Mouse (Mus musculus) stomach, embryonic 14.5 days (tissue): ENCODE measurements around the gene Gm17334. TPM values are rescaled to one million over a fixed set of nuclear protein-coding genes. Genes with fewer than 3 reads are reported as not detected.

ENCODE experiments used
- ATAC-seq: fragments of 200-750 bp; cut with Nextera tagmentation; 2 replicates; pipeline ENCODE4 v1.8.0; 2017; ENCODE audit warnings: low read depth, moderate TSS enrichment; ENCODE audit not compliant: insufficient number of reproducible peaks, insufficient read depth, low FRiP score
- H3K27ac ChIP-seq: fragments of 300-500 bp; sonication (generic); 2 replicates; pipeline ENCODE4 v1.5.1; 2014; ENCODE audit warnings: mild to moderate bottlenecking, low read length, moderate library complexity, mixed read lengths
- H3K27me3 ChIP-seq: fragments of 300-500 bp; sonication (generic); 2 replicates; pipeline ENCODE4 v1.6.1; 2014; ENCODE audit warnings: low read length, control low read depth, mixed read lengths; ENCODE audit not compliant: control insufficient read depth, insufficient read depth
- H3K36me3 ChIP-seq: fragments of 300-500 bp; sonication (generic); 2 replicates; pipeline ENCODE4 v1.6.1; 2014; ENCODE audit warnings: mild to moderate bottlenecking, control low read depth, low read length, moderate library complexity, mixed read lengths; ENCODE audit not compliant: control insufficient read depth, insufficient read depth
- H3K4me1 ChIP-seq: fragments of 300-500 bp; sonication (generic); 2 replicates; pipeline ENCODE4 v1.6.1; 2014; ENCODE audit warnings: low read length, control low read depth, mixed read lengths; ENCODE audit not compliant: control insufficient read depth, insufficient read depth
- H3K4me2 ChIP-seq: fragments of 300-500 bp; sonication (generic); replicated peaks from 2 replicates; pipeline ENCODE4 v1.6.1; 2014; ENCODE audit warnings: low read depth, low read length, control low read depth
- H3K4me3 ChIP-seq: fragments of 300-500 bp; sonication (generic); 2 replicates; pipeline ENCODE4 v1.5.1; 2014; ENCODE audit warnings: low read depth, low read length, control low read depth
- H3K9ac ChIP-seq: fragments of 300-500 bp; sonication (generic); replicated peaks from 2 replicates; pipeline ENCODE4 v1.6.1; 2014; ENCODE audit warnings: low read depth, mild to moderate bottlenecking, control low read depth, low read length, moderate library complexity, mixed read lengths
- H3K9me3 ChIP-seq: fragments of 300-500 bp; sonication (generic); 2 replicates; pipeline ENCODE4 v1.6.1; 2016; ENCODE audit warnings: low read depth, low read length, control low read depth; ENCODE audit not compliant: control insufficient read depth
- WGBS: fragments of 180-500 bp; shearing (Covaris S2); extraction: QIAGEN DNeasy Blood & Tissue Kit; methylation state at CpG from one replicate; pipeline ENCODE4 v1.1.7; 2014; 5-methylcytosine and 5-hydroxymethylcytosine counted together
- polyA plus RNA-seq: library from polyadenylated mRNA; unstranded; fragments of >200 nt; fragmentation: Nextera tagmentation; extraction: Ambion mirVana; gene quantifications from 2 replicates; pipeline ENCODE4 v1.2.1, GENCODE M21; 2014

Gm17334 gene
- polyA plus RNA-seq, 1 experiment from 2014 or later, result 0.46 TPM

- Histone ChIP-seq H3K4me1 (no peaks in the 10 kb centered on the region), H3K9me3 (no peaks in the 10 kb centered on the region), H3K27ac (no peak overlapping the region), H3K27me3 (no peaks in the 10 kb centered on the region), H3K4me2 (no peak overlapping the region), H3K36me3 (no peaks in the 10 kb centered on the region), H3K9ac (no peak overlapping the region), H3K4me3 (no peak overlapping the region)
- 0 out of 2 replicates have a peak, but pooled peaks have one; percentile 67 for ATAC-seq
- 47% methylated on average over 14 of the region's 14 CpGs for WGBS
These were observed 36.0 kb downstream of the Gm17334 start for GRCm38 (mm10) chr11:53736771-53737572.

- H3K4me1 ChIP-seq, result no peaks in the 10 kb centered on the region
- WGBS, result 22% methylated on average over 17 of the region's 17 CpGs
- ATAC-seq, result peak; percentile 85
- peak overlapping the region; percentile 17; the same call in 1 of the 2 replicates for H3K4me2 ChIP-seq
- H3K4me3 ChIP-seq, result no peak overlapping the region
- no peak overlapping the region for H3K27ac ChIP-seq
- no peaks in the 10 kb centered on the region for H3K9me3 ChIP-seq
- H3K9ac ChIP-seq, result no peak overlapping the region
- no peaks in the 10 kb centered on the region for H3K27me3 ChIP-seq
- H3K36me3 ChIP-seq, result no peaks in the 10 kb centered on the region
These were observed 37.2 kb downstream of the Gm17334 start for GRCm38 (mm10) chr11:53735682-53736245.

DNA sequence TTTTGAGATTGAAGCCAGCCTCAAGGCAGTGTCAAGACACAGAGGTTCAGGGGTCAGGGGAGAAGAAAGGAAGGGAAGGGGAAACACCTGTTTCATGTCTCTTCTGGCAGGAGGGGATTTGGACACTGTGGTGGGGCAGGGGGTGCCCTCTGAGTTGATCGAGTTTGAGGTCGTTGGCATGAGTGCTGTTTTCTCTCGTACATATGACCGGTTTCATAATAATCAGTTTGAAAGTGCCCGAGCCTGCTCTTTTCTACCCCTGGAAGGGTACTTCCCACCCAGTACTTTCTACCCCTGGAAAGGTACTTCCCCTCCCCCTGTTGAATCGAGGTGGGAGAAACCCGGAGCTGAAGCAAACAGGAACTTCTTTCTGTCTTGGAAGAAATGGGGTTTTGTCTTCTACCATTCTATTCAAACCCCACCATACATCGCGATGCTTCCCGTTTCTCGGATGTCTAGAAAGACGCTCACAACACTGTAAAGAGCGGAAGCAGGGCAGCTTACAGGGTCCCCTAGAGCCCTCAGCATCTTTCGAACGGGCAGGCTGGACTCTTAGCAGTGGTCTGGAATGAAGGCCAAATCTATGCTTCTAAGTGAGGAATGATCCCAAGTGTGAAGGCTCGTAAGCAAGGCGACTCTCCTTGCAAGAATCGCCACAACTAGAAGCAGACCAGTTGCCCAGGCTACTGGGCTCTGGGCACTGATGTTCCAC is 37.9 kb downstream of the Gm17334 start:
- Histone ChIP-seq H3K4me3 (no peak overlapping the region), H3K4me1 (no peaks in the 10 kb centered on the region), H3K4me2 (no peak overlapping the region), H3K9me3 (no peaks in the 10 kb centered on the region), H3K36me3 (no peaks in the 10 kb centered on the region), H3K27me3 (no peaks in the 10 kb centered on the region), H3K27ac (no peak overlapping the region), H3K9ac (no peak overlapping the region)
- ATAC-seq, result no peak
- WGBS, result 66% methylated on average over 18 of the region's 18 CpGs

DNA sequence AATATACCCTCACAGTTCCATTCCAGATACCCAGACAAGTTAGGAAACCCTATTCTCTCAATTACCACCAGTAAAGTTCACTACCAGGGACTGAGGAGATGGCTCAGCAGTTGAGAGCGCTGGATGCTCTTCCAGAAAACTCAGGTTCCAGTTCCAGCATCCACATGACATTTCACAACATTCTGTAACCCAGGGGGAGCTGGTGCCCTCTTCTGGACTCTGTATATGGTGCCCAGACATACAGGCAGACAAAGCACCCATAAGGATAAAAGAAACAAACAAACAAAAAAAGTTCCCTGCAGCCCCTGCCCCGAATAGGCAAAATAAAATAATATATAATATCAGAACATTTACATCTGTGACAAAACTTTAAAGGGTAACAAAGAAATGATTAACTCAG is 38.6 kb downstream of the Gm17334 start:
- ATAC-seq, result no peak
- Histone ChIP-seq H3K27me3 (no peaks in the 10 kb centered on the region), H3K9me3 (no peaks in the 10 kb centered on the region), H3K4me1 (no peaks in the 10 kb centered on the region), H3K9ac (no peak overlapping the region), H3K27ac (no peak overlapping the region), H3K4me3 (no peak overlapping the region), H3K36me3 (no peaks in the 10 kb centered on the region), H3K4me2 (no peak overlapping the region)
- WGBS, result 85% methylated on average over 2 of the region's 2 CpGs

- Histone ChIP-seq H3K4me1 (no peaks in the 10 kb centered on the region), H3K9me3 (no peaks in the 10 kb centered on the region), H3K9ac (no peak overlapping the region), H3K27ac (no peak overlapping the region), H3K36me3 (no peaks in the 10 kb centered on the region), H3K4me3 (no peak overlapping the region), H3K27me3 (no peaks in the 10 kb centered on the region), H3K4me2 (no peak overlapping the region)
- WGBS, result 90% methylated on average over 7 of the region's 7 CpGs
- ATAC-seq, result no peak
These were observed 39.2 kb downstream of the Gm17334 start for GRCm38 (mm10) chr11:53733824-53734223.

- H3K9ac ChIP-seq, result no peak overlapping the region
- no peak overlapping the region for H3K4me3 ChIP-seq
- no peaks in the 10 kb centered on the region for H3K27me3 ChIP-seq
- no peak for ATAC-seq
- H3K9me3 ChIP-seq, result no peaks in the 10 kb centered on the region
- no peaks in the 10 kb centered on the region for H3K4me1 ChIP-seq
- WGBS, result 87% methylated on average over 8 of the region's 8 CpGs
- no peak overlapping the region for H3K27ac ChIP-seq
- H3K4me2 ChIP-seq, result no peak overlapping the region
- H3K36me3 ChIP-seq, result no peaks in the 10 kb centered on the region
These were observed 40.7 kb downstream of the Gm17334 start for GRCm38 (mm10) chr11:53732244-53732643.

DNA sequence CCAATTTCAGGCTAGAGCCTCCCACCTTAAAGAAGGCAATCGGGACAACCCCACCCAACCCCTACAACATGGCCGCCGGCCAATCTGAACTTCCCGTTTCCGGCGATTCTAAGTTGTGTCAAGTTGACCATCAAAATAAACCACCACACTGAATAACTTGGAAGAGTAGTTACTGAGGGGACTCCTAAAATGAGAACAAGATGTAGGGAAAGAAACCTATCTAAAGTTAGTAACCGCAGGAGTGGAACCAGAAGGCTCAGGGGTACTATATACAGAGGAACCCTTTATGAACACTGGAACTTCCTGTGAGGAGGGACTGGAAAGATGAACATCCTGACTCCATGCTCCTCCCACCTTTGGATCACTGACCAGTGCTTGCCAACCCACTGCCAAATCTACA is 41.5 kb downstream of the Gm17334 start:
- Histone ChIP-seq H3K27ac (no peak overlapping the region), H3K27me3 (no peaks in the 10 kb centered on the region), H3K36me3 (no peaks in the 10 kb centered on the region), H3K9me3 (no peaks in the 10 kb centered on the region), H3K4me2 (no peak overlapping the region), H3K4me3 (no peak overlapping the region), H3K4me1 (no peaks in the 10 kb centered on the region), H3K9ac (no peak overlapping the region)
- no peak for ATAC-seq
- WGBS, result 97% methylated on average over 7 of the region's 7 CpGs
